Mouse (Mus musculus) limb, embryonic 12.5 days (tissue): ENCODE data around the gene Ccnd1. TPM values are rescaled to one million over a fixed set of nuclear protein-coding genes. Genes with fewer than 3 reads are reported as not detected.
A peak's percentile ranks its signal among the peaks of the same experiment; 100 is the strongest.

Experiments used
- ATAC-seq: fragments of 200-750 bp; cut with Nextera tagmentation; 2 replicates; pipeline ENCODE4 v1.8.0; 2017; ENCODE audit warnings: low read depth, moderate TSS enrichment; ENCODE audit not compliant: insufficient number of reproducible peaks, insufficient read depth, low FRiP score, low TSS enrichment
- H3K27ac ChIP-seq: fragments of 300-500 bp; sonication (generic); 2 replicates; pipeline ENCODE4 v1.5.1; 2016; ENCODE audit warnings: mild to moderate bottlenecking, moderate library complexity
- H3K27me3 ChIP-seq: fragments of 300-500 bp; sonication (generic); 2 replicates; pipeline ENCODE4 v1.6.1; 2016; ENCODE audit warnings: mild to moderate bottlenecking, moderate library complexity
- H3K36me3 ChIP-seq: fragments of 300-500 bp; sonication (generic); 2 replicates; pipeline ENCODE4 v1.6.1; 2016; ENCODE audit warnings: mild to moderate bottlenecking, moderate library complexity
- H3K4me1 ChIP-seq: fragments of 300-500 bp; sonication (generic); replicated peaks from 2 replicates; pipeline ENCODE4 v1.6.1; 2016
- H3K4me2 ChIP-seq: fragments of 300-500 bp; sonication (generic); 2 replicates; pipeline ENCODE4 v1.6.1; 2016; ENCODE audit warnings: mild to moderate bottlenecking, moderate library complexity
- H3K4me3 ChIP-seq: fragments of 300-500 bp; sonication (generic); replicated peaks from 2 replicates; pipeline ENCODE4 v1.5.1; 2016; ENCODE audit warnings: mild to moderate bottlenecking
- H3K9ac ChIP-seq: fragments of 300-500 bp; sonication (generic); replicated peaks from 2 replicates; pipeline ENCODE4 v1.6.1; 2016; ENCODE audit warnings: mild to moderate bottlenecking, moderate library complexity
- H3K9me3 ChIP-seq: fragments of 300-500 bp; sonication (generic); 2 replicates; pipeline ENCODE4 v1.6.1; 2016; ENCODE audit warnings: mild to moderate bottlenecking, moderate library complexity
- WGBS: fragments of 180-500 bp; shearing (Covaris S2); methylation state at CpG from one replicate; pipeline ENCODE4 v1.1.7; 2016; 5-methylcytosine and 5-hydroxymethylcytosine counted together
- polyA plus RNA-seq: library from polyadenylated mRNA; unstranded; fragments of >200 nt; fragmentation: Nextera tagmentation; extraction: Ambion mirVana; gene quantifications from 2 replicates; pipeline ENCODE4 v1.2.1, GENCODE M21; 2016

Gene Ccnd1
- polyA plus RNA-seq, 1 experiment from 2014 or later = 165 TPM

GRCm38 (mm10) chr7:144888564-144889299 lies 51.0 kb downstream of the Ccnd1 start:
- no peak overlapping the region for H3K27ac ChIP-seq
- no peak for ATAC-seq
- WGBS = 7% methylated on average over 18 of the region's 18 CpGs
- H3K4me3 ChIP-seq = no peak overlapping the region
- peaks cover 6% of the 10 kb centered on the region for H3K4me1 ChIP-seq
- no peaks in the 10 kb centered on the region for H3K9me3 ChIP-seq
- peak overlapping the region; percentile 8; the same call in 1 of the 2 replicates for H3K4me2 ChIP-seq
- H3K36me3 ChIP-seq = no peaks in the 10 kb centered on the region
- 0 out of 2 replicates have a peak overlapping the region, but pooled peaks have one; percentile 23 for H3K9ac ChIP-seq
- peaks cover 47% of the 10 kb centered on the region for H3K27me3 ChIP-seq

GRCm38 (mm10) chr7:144887672-144888071 lies 52.1 kb downstream of the Ccnd1 start:
- no peak overlapping the region for H3K4me2 ChIP-seq
- WGBS = 85% methylated on average over 2 of the region's 2 CpGs
- ATAC-seq = no peak
- H3K27me3 ChIP-seq = peaks cover 46% of the 10 kb centered on the region
- no peaks in the 10 kb centered on the region for H3K9me3 ChIP-seq
- peaks cover 13% of the 10 kb centered on the region for H3K4me1 ChIP-seq
- H3K9ac ChIP-seq = no peak overlapping the region
- no peak overlapping the region for H3K4me3 ChIP-seq
- H3K36me3 ChIP-seq = no peaks in the 10 kb centered on the region
- H3K27ac ChIP-seq = no peak overlapping the region

DNA sequence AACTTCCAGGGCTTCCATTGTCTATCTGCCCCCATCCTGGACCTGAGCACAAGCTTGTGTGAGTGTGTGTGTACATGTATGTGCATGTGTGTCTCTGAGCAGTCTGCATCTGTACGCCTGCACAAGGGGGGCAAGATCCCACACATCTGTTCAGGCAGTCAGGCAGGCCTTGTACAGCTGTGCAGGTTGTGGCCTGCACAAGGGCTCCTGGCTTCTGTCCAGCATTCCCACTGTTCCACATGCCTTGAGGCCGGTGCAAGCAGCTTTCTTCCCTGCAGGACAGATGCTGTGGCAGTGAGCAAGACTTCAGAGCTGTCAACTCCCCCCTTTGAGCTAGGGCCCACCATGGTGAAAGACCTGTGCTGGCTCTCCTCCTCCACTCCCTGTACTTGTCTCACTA lies 56.6 kb downstream of the Ccnd1 start:
- H3K9me3 ChIP-seq = no peaks in the 10 kb centered on the region
- H3K36me3 ChIP-seq = no peaks in the 10 kb centered on the region
- peaks cover 15% of the 10 kb centered on the region for H3K27me3 ChIP-seq
- H3K4me2 ChIP-seq = no peak overlapping the region
- WGBS = 14% methylated on average over 2 of the region's 2 CpGs
- H3K27ac ChIP-seq = no peak overlapping the region
- no peak overlapping the region for H3K9ac ChIP-seq
- no peak overlapping the region for H3K4me3 ChIP-seq
- 0 out of 2 replicates have a peak, but pooled peaks cover 7% of the 10 kb centered on the region for H3K4me1 ChIP-seq
- peak; percentile 80; the same call in 1 of the 2 replicates for ATAC-seq

Other genes starting within 250 kb of the Ccnd1 start
- gene Ano1, start 188.0 kb downstream of the Ccnd1 start, polyA plus RNA-seq = 1.7 and 1.8 TPM in 2 replicates
- not detected in 2 replicates for gene Fgf3, start 101.8 kb downstream of the Ccnd1 start, polyA plus RNA-seq
- 0.49 TPM in 2 replicates for gene Fgf4, start 92.6 kb downstream of the Ccnd1 start, polyA plus RNA-seq
- gene Fgf15, start 43.4 kb downstream of the Ccnd1 start, polyA plus RNA-seq = 0.42 and 0.76 TPM in 2 replicates
- 26.1 and 27.9 TPM in 2 replicates for gene LTO1, start 24.8 kb downstream of the Ccnd1 start, polyA plus RNA-seq